In the genomic region with DNA sequence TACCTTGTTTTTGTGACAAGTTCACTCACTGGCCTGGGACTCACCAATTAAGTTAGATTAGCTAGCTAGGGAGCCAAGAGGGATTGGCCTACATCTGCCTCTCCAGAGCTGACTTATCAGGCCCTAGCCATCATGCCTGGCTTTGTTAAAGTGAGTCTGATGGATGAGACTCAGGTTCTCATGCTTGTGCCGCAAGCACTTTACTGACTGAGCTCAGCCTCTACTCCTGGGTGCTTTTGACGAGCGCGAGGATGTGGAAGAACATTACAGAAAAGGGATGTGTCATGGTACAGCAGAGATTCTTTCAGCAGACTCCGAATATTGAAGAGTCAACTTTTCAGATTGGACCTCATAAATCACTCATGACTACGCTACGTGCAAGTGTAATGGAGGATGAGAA, we compare ENCODE assay signal across 16 mouse cellular contexts.
"Had no signal": no experiment of that assay in that cellular context is flagged by ENCODE, and none has a peak within 500 bp of the region (broad histone marks: within the 10 kb centered on the region; RNA-seq: fewer than 3 reads in every experiment).

No protein-coding gene starts in this region.

- H3K27me3 ChIP-seq: liver, embryonic 13.5 days; liver, embryonic 15.5 days; megakaryocyte, embryonic 14.5 days; midbrain, embryonic 13.5 days; midbrain, embryonic 15.5 days; neural tube, embryonic 12.5 days; stomach, embryonic 15.5 days had no signal

- DNase-seq: liver, embryonic 13.5 days; liver, postnatal 0 days; right cerebral cortex, postnatal 14 days; thymus, adult 2 months; thymus, postnatal 25 days; thymus, postnatal 4 days had no signal

- H3K9me3 ChIP-seq: liver, embryonic 13.5 days; liver, embryonic 15.5 days; midbrain, embryonic 13.5 days; midbrain, embryonic 15.5 days; neural tube, embryonic 12.5 days; stomach, embryonic 15.5 days had no signal

- H3K9ac ChIP-seq: liver, embryonic 13.5 days; liver, embryonic 15.5 days; liver, postnatal 0 days; midbrain, embryonic 13.5 days; midbrain, embryonic 15.5 days; neural tube, embryonic 12.5 days; stomach, embryonic 15.5 days had no signal

- H3K4me3 ChIP-seq: liver, embryonic 13.5 days; liver, embryonic 15.5 days; megakaryocyte, embryonic 14.5 days; midbrain, embryonic 13.5 days; midbrain, embryonic 15.5 days; neural tube, embryonic 12.5 days; stomach, embryonic 15.5 days had no signal

- H3K27ac ChIP-seq: liver, embryonic 13.5 days; liver, embryonic 15.5 days; macrophage; midbrain, embryonic 13.5 days; midbrain, embryonic 15.5 days; neural tube, embryonic 12.5 days; stomach, embryonic 15.5 days; stomach, postnatal 0 days had no signal

- ATAC-seq: liver, postnatal 0 days; midbrain, embryonic 13.5 days; midbrain, embryonic 15.5 days had no signal

- H3K4me2 ChIP-seq: liver, embryonic 11.5 days; liver, embryonic 13.5 days; liver, embryonic 15.5 days; midbrain, embryonic 11.5 days; midbrain, embryonic 13.5 days; midbrain, embryonic 15.5 days; neural tube, embryonic 12.5 days; stomach, embryonic 15.5 days had no signal

- H3K36me3 ChIP-seq: liver, embryonic 13.5 days; liver, embryonic 15.5 days; midbrain, embryonic 15.5 days; neural tube, embryonic 12.5 days; stomach, embryonic 15.5 days had no signal

- H3K4me1 ChIP-seq: liver, embryonic 15.5 days; megakaryocyte, embryonic 14.5 days; stomach, embryonic 15.5 days had no signal
